ENCODE assay signal across 8 mouse cellular contexts in the genomic region with DNA sequence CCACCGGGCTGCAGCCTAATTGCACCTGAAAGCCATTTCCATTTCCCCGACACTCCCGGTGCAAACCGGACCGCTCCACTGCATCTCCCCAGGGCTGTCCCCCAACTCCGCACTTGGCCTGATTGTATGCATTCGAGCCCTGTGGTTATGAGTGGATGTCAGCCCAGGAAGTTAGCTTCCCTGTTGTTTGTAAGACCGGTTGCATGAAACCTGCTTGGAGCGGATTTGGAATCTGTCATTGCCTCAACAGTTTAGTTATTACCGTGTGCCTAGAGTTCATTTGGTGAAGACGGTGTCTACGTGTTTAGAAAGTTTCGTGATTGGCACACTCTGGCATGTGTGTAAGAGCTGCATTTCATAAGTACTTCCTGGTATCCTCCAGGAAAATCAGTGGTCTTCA. TPM values are rescaled to one million over a fixed set of nuclear protein-coding genes. Genes with fewer than 3 reads are reported as not detected.
DNase-seq lines count a peak whose midpoint lies in the region; ATAC-seq and TF ChIP-seq lines count a peak whose summit lies in the region.

No protein-coding gene starts in this region.

- peak; percentile 10 for ATAC-seq in activated CD4-positive, CD25-positive, alpha-beta regulatory T cell, adult 4 months
- peak; percentile 36 for ATAC-seq in forebrain, embryonic 12.5 days (ENCODE audit: low FRiP score)
- peak; percentile 27 for ATAC-seq in liver, embryonic 11.5 days (replicated peaks; ENCODE audit: low FRiP score)

- peaks cover 23% of the 10 kb centered on the region for H3K36me3 ChIP-seq in forebrain, embryonic 12.5 days (replicated peaks)
- peaks cover 14% of the 10 kb centered on the region; the same call in 1 of the 2 replicates for H3K36me3 ChIP-seq in liver, embryonic 11.5 days (ENCODE audit: control insufficient read depth, insufficient read depth, low read length)
- H3K36me3 ChIP-seq in small intestine, adult 2 months (ENCODE audit: control insufficient read depth, insufficient read depth, low read length) = peaks cover 12% of the 10 kb centered on the region

- peak overlapping the region; percentile 87 for H3K4me3 ChIP-seq in left cerebral cortex, adult 2 months
- peak overlapping the region; percentile 73 for H3K4me3 ChIP-seq in forebrain, embryonic 12.5 days (replicated peaks)
- peak overlapping the region; percentile 82 for H3K4me3 ChIP-seq in liver, embryonic 11.5 days (ENCODE audit: low read depth, low read length)
- H3K4me3 ChIP-seq in small intestine, adult 2 months (ENCODE audit: low read depth, low read length) = peak overlapping the region; percentile 81

- WGBS in forebrain, embryonic 12.5 days = under 1% methylated on average over 13 of the region's 13 CpGs
- 2% methylated on average over 13 of the region's 13 CpGs for WGBS in liver, embryonic 11.5 days
- WGBS in small intestine, adult 2 months = under 1% methylated on average over 13 of the region's 13 CpGs

- peaks cover 5% of the 10 kb centered on the region; the same call in 1 of the 2 replicates for H3K27me3 ChIP-seq in forebrain, embryonic 12.5 days
- no peaks in the 10 kb centered on the region for H3K27me3 ChIP-seq in liver, embryonic 11.5 days (replicated peaks; ENCODE audit: control insufficient read depth, insufficient read depth, low read length)
- H3K27me3 ChIP-seq in small intestine, adult 2 months (ENCODE audit: control insufficient read depth, insufficient read depth, low read length) = no peaks in the 10 kb centered on the region

- no peak for TF ChIP-seq POLR2A in small intestine, adult 2 months (IDR thresholded peaks at IDR 0.05; ENCODE audit: low read depth, low read length)

- peaks cover 21% of the 10 kb centered on the region for H3K4me1 ChIP-seq in forebrain, embryonic 12.5 days
- peaks cover 4% of the 10 kb centered on the region; the same call in 1 of the 2 replicates for H3K4me1 ChIP-seq in liver, embryonic 11.5 days (replicated peaks; ENCODE audit: control insufficient read depth, insufficient read depth, low read length)
- H3K4me1 ChIP-seq in small intestine, adult 2 months (ENCODE audit: control insufficient read depth, insufficient read depth, insufficient read length, low read length) = no peaks in the 10 kb centered on the region

- H3K27ac ChIP-seq in left cerebral cortex, adult 2 months = peak overlapping the region; percentile 91
- H3K27ac ChIP-seq in forebrain, embryonic 12.5 days = no peak overlapping the region
- H3K27ac ChIP-seq in liver, embryonic 11.5 days (ENCODE audit: low read depth, low read length) = no peak overlapping the region
- no peak overlapping the region for H3K27ac ChIP-seq in small intestine, adult 2 months (ENCODE audit: insufficient read depth, low read depth, low read length)

- no peak for TF ChIP-seq CTCF in left cerebral cortex, adult 2 months (IDR thresholded peaks at IDR 0.05)
- no peak for TF ChIP-seq CTCF in small intestine, adult 2 months (IDR thresholded peaks at IDR 0.05; ENCODE audit: extremely low read depth, insufficient read length, insufficient replicate concordance, low read depth, low read length)

- no peaks in the 10 kb centered on the region for H3K9me3 ChIP-seq in forebrain, embryonic 12.5 days
- no peaks in the 10 kb centered on the region for H3K9me3 ChIP-seq in liver, embryonic 11.5 days (ENCODE audit: control insufficient read depth, low read length)

- intact Hi-C loops in left cerebral cortex, adult 2 months (cut with DNase I) = loop anchor here (5.0 kb wide), 1 partner anchor 130 kb away; no protein-coding TSS in a partner anchor
- intact Hi-C loops in left cerebral cortex, postnatal 14 days (cut with DNase I) = loop anchor here (10.0 kb wide), 1 partner anchor 133 kb away; no protein-coding TSS in a partner anchor

- DNase-seq in left cerebral cortex, adult 2 months (ENCODE audit: extremely low spot score in 1 of 2, low spot score in 2 of 2) = no peak
- no peak for DNase-seq in left cerebral cortex, postnatal 14 days (ENCODE audit: low spot score in 2 of 2)
- DNase-seq in liver, embryonic 11.5 days (ENCODE audit: low spot score) = no peak
- DNase-seq in adrenal gland, postnatal 36 days = no peak
- no peak for DNase-seq in adrenal gland, postnatal 4 days (ENCODE audit: low spot score in 2 of 2)

- H3K9ac ChIP-seq in forebrain, embryonic 12.5 days = peak overlapping the region; percentile 77
- H3K9ac ChIP-seq in liver, embryonic 11.5 days (ENCODE audit: low read depth, low read length) = peak overlapping the region; percentile 77

- peak overlapping the region; percentile 82 for H3K4me2 ChIP-seq in forebrain, embryonic 12.5 days
- peak overlapping the region; percentile 84 for H3K4me2 ChIP-seq in liver, embryonic 11.5 days

RNA-seq across cellular contexts. Expression of gene Gpr180, which starts 0.5 kb away (rescaled TPM):
- total RNA-seq in left cerebral cortex, adult 2 months (2021) = 10 to 100 TPM; 28.9 to 32.6 TPM
- 10 to 100 TPM; 34.2 to 36.7 TPM for total RNA-seq in left cerebral cortex, postnatal 14 days (2021)
- polyA plus RNA-seq in activated CD4-positive, CD25-positive, alpha-beta regulatory T cell, adult 4 months (2017; shearing (Covaris generic)) = 1 to 10 TPM; 7.6 to 8.8 TPM
- 29.9 and 31.9 TPM in 2 replicates for polyA plus RNA-seq in forebrain, embryonic 12.5 days (2016; fragmentation: Nextera tagmentation; extraction: Ambion mirVana)
- polyA plus RNA-seq in liver, embryonic 11.5 days (2014; fragmentation: Nextera tagmentation; extraction: Ambion mirVana) = 26.6 and 30.5 TPM in 2 replicates
- 14.6 and 14.9 TPM in 2 replicates for polyA plus RNA-seq in small intestine, adult 2 months (2012; rRNA removed)
- 10 to 100 TPM; 28.2 to 31.9 TPM for total RNA-seq in adrenal gland, postnatal 36 days (2021)
- total RNA-seq in adrenal gland, postnatal 4 days (2021) = 10 to 100 TPM; 30.7 to 31.3 TPM

RNA-seq across cellular contexts. Expression of gene Tgds, which starts 4.9 kb away (rescaled TPM):
- 1 to 10 TPM; 8.3 to 9.1 TPM for total RNA-seq in left cerebral cortex, adult 2 months (2021)
- 1 to 10 TPM; 6.8 to 8.0 TPM for total RNA-seq in left cerebral cortex, postnatal 14 days (2021)
- polyA plus RNA-seq in activated CD4-positive, CD25-positive, alpha-beta regulatory T cell, adult 4 months (2017; shearing (Covaris generic)) = 10 to 100 TPM; 25.7 to 33.6 TPM
- polyA plus RNA-seq in forebrain, embryonic 12.5 days (2016; fragmentation: Nextera tagmentation; extraction: Ambion mirVana) = 24.7 and 26.9 TPM in 2 replicates
- 33.5 and 35.4 TPM in 2 replicates for polyA plus RNA-seq in liver, embryonic 11.5 days (2014; fragmentation: Nextera tagmentation; extraction: Ambion mirVana)
- 3.9 and 5.6 TPM in 2 replicates for polyA plus RNA-seq in small intestine, adult 2 months (2012; rRNA removed)
- total RNA-seq in adrenal gland, postnatal 36 days (2021) = 10 to 100 TPM; 17.6 to 24.9 TPM
- 10 to 100 TPM; 28.6 to 31.1 TPM for total RNA-seq in adrenal gland, postnatal 4 days (2021)
